Mouse (Mus musculus) forelimb bud, embryonic 11.5 days (tissue): ENCODE results near the gene Txnl4b.

Source experiments
- DNase-seq: peaks from one replicate; pipeline ENCODE4 v3.0.0-alpha.2; 2012; ENCODE audit warnings: low read depth, low spot score

Txnl4b gene

GRCm38 (mm10) chr8:109595854-109596253, 30.2 kb downstream of the Txnl4b start:
- DNase-seq, result peak; percentile 55

- DNase-seq, result no peak
Measured at GRCm38 (mm10) chr8:109606725-109607124, 41.0 kb downstream of the Txnl4b start.

GRCm38 (mm10) chr8:109607650-109608049, 42.0 kb downstream of the Txnl4b start:
- peak; percentile 13 for DNase-seq

GRCm38 (mm10) chr8:109608271-109609152, 42.8 kb downstream of the Txnl4b start, which contains the start of gene Dhodh:
Gene Dhodh, minus strand, starts transcription at chr8:109608673.
- peak; percentile 92 for DNase-seq

GRCm38 (mm10) chr8:109609153-109609502, 43.4 kb downstream of the Txnl4b start:
- DNase-seq, result no peak

- DNase-seq, result no peak
Measured at GRCm38 (mm10) chr8:109614243-109615210, 48.8 kb downstream of the Txnl4b start, which contains the start of gene Pkd1l3. Gene Pkd1l3, plus strand, starts transcription at chr8:109614517.

- DNase-seq, result no peak
Measured at GRCm38 (mm10) chr8:109615569-109615968, 49.9 kb downstream of the Txnl4b start.
